Mouse (Mus musculus) small intestine, adult 2 months (tissue): ENCODE measurements around the gene Ldlr. TPM values are rescaled to one million over a fixed set of nuclear protein-coding genes. Genes with fewer than 3 reads are reported as not detected.
"Not testable (repeated sequence)": the region's sequence is repeated elsewhere in the genome, so short reads cannot be mapped to it uniquely, and the experiment has no call there.

ENCODE experiments used
- H3K27ac ChIP-seq: fragments of 200-500 bp; 2 replicates; pipeline ENCODE4 v1.5.1; 2012; ENCODE audit warnings: low read depth, low read length, control low read depth, inconsistent platforms; ENCODE audit not compliant: insufficient read depth
- H3K27me3 ChIP-seq: fragments of 200-500 bp; 2 replicates; pipeline ENCODE4 v1.6.1; 2012; ENCODE audit warnings: mild to moderate bottlenecking, moderate library complexity, low read length, inconsistent platforms; ENCODE audit not compliant: control insufficient read depth, insufficient read depth
- H3K36me3 ChIP-seq: fragments of 200-500 bp; 2 replicates; pipeline ENCODE4 v1.6.1; 2012; ENCODE audit warnings: mild to moderate bottlenecking, low read length, control low read depth, inconsistent platforms; ENCODE audit not compliant: control insufficient read depth, insufficient read depth
- H3K4me1 ChIP-seq: fragments of 200-500 bp; 2 replicates; pipeline ENCODE4 v1.6.1; 2012; ENCODE audit warnings: low read length, inconsistent platforms, mixed read lengths; ENCODE audit not compliant: control insufficient read depth, insufficient read depth, insufficient read length
- H3K4me3 ChIP-seq: fragments of 200-500 bp; 2 replicates; pipeline ENCODE4 v1.5.1; 2012; ENCODE audit warnings: low read depth, mild to moderate bottlenecking, control low read depth, inconsistent platforms, low read length, moderate library complexity
- CTCF ChIP-seq: fragments of 200-500 bp; IDR thresholded peaks from 2 replicates; pipeline ENCODE4 v1.5.1; 2012; ENCODE audit warnings: low read depth, mild to moderate bottlenecking, control low read depth, inconsistent platforms, low read length, moderate library complexity, mixed read lengths; ENCODE audit not compliant: insufficient replicate concordance, insufficient read length; ENCODE audit errors: extremely low read depth
- POLR2A ChIP-seq: fragments of 200-500 bp; IDR thresholded peaks from 2 replicates; pipeline ENCODE4 v1.6.1; 2012; ENCODE audit warnings: low read depth, mild to moderate bottlenecking, control low read depth, inconsistent platforms, low read length, moderate library complexity
- WGBS: fragments of 180-500 bp; shearing (Covaris S2); methylation state at CpG from one replicate; pipeline ENCODE4 v1.1.7; 2018; 5-methylcytosine and 5-hydroxymethylcytosine counted together
- polyA plus RNA-seq: library from polyadenylated mRNA; depleted of rRNA; stranded (reverse); fragments of >200 nt; gene quantifications from 2 replicates; pipeline ENCODE4 v1.2.3, GENCODE M21; 2012

Ldlr gene
- polyA plus RNA-seq, 1 experiment, result 58.9 TPM

DNA sequence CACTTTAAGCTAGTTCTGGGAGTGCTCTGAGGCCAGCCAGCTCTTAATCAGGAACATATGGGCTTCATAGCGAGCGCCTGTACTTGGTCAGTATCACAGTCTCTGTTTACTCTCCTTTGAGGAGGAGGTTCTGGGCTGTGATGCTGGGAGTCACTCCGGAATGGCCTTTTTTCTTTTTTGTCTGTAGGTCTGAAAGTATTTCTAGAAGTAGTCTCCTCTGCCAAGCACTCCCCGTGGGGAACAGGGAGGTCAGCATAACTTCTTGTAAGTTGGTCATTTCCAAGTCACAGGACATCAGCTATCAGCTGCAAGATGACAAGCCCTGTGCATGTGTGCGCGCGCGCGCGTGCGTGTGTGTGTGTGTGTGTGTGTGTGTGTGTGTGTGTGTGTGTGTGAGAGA lies 44.6 kb downstream of the Ldlr start:
- 68% methylated on average over 11 of the region's 11 CpGs for WGBS
- Histone ChIP-seq H3K4me3 (no peak overlapping the region), H3K27me3 (no peaks in the 10 kb centered on the region), H3K4me1 (peaks cover 9% of the 10 kb centered on the region), H3K27ac (peak overlapping the region; percentile 21; the same call in 1 of the 2 replicates), H3K36me3 (peaks cover 3% of the 10 kb centered on the region; the same call in 1 of the 2 replicates)
- TF ChIP-seq POLR2A (no peak), CTCF (no peak)

DNA sequence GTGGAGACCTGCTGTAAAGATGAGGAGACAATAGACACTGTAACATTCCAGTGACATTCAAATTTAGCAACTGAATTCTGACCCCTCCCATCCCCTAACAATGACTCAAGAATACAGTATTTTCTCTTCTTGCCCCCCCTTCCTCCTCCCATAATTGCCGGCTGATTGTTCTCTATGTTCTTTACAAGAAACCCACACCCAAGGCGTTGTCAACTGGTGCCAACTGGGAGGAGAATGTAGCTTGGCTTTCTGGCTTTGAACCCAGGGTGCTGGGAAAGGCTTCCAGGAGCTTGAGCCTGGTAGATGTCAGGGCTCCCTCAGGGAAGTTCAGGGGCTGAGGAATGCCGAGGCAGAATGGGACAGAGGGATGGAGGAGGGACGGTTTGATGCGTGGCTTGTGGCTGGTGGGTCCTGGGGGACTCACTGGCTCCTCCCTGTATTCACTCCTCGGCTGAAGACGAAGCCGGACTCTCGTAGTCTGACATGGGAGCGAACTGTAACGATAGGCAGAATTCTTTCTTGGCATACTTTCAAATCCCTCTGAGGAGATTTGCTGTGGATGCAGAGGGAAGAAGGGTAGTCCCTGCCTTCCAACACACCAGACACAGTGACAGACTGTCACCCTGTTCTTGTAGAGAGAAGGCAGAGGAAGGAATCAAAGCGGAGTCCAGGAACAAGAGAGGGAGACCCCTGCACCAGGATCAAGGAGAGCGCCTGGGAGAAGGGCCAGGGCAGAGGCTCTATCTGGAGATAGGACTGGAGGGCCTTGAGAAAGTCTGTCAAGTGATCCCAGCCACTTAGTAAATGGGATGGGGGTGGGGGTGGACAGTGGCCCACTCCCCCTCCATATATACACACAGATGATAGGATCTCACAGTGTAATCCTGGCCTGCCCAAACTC lies 45.5 kb downstream of the Ldlr start:
- peaks cover 3% of the 10 kb centered on the region; the same call in 1 of the 2 replicates for H3K36me3 ChIP-seq
- H3K27me3 ChIP-seq, result no peaks in the 10 kb centered on the region
- peaks cover 9% of the 10 kb centered on the region for H3K4me1 ChIP-seq
- no peak overlapping the region for H3K4me3 ChIP-seq
- 68% methylated on average over 13 of the region's 13 CpGs for WGBS
- TF ChIP-seq CTCF (no peak), POLR2A (no peak)
- H3K27ac ChIP-seq, result peak overlapping the region; percentile 21; the same call in 1 of the 2 replicates

DNA sequence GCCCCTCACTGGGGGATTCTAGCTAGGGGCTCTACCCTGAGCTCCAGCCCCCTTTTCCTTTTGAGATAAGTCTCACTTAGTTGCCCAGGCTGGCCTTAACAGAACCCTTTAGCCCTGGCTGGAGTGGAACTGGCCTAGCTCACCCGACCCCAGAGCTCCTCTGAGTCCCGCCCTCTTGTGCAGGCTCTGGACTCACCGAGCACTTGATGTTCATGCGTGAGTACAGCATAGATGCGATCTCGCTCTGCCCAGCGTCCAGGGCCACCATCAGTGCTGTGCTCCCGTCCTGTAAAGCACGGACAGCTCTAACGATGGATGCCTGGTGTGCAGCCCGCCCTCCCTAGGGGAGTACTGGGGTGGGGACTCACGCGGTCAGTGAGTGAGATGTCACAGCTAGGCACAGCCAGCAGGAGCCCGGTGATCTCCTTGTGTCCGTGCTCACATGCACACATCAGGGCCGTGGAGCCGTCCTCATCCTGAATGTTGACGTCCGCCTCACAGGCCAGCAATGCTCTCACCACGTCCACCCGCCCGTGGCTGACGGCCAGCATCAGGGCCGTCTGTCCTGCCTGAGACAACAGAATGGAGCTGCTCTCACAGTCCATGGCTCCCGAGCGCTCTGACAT lies 46.4 kb downstream of the Ldlr start:
- Histone ChIP-seq H3K4me1 (peaks cover 9% of the 10 kb centered on the region), H3K27ac (no peak overlapping the region), H3K4me3 (no peak overlapping the region), H3K27me3 (no peaks in the 10 kb centered on the region), H3K36me3 (peaks cover 3% of the 10 kb centered on the region; the same call in 1 of the 2 replicates)
- 88% methylated on average over 26 of the region's 26 CpGs for WGBS
- no peak for TF ChIP-seq POLR2A
- no peak for TF ChIP-seq CTCF

DNA sequence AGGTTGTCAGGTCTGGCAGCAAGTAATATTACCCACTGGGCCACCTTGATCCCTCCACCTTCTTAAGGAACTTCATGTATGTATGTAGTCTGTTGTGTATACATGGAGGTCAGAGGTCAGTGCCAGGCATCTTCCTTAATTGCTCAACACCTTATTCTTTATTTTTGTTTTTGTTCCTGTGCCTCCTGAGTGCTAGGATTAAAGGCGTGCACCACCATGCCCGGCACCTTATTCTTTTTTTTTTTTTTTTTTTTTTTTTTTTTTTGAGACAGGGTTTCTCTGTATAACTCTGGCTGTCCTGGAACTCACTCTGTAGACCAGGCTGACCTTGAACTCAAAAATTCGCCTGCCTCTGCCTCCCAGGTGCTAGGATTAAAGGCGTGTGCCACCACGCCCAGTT lies 50.1 kb downstream of the Ldlr start:
- 78% methylated on average over 5 of the region's 5 CpGs for WGBS

DNA sequence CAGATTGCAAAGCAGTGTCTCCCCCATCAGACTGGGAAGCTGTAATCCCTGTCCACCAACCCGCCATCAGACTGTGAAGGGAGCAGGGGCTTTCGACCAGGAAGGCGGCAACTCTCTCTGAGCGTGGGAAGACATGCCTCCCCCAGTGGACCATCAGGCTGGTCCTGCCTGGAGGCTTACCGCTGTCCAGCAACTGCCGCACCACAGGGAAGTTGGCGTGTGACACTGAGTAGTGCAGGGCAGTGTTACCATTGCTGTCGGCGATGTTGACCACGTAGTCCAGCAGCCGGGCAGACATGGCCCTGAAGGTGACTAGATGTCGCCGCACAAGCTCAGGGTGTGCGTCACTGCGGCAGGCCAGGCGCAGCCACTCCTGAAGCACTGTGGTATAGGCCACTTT lies 51.1 kb downstream of the Ldlr start:
- H3K36me3 ChIP-seq, result peaks cover 4% of the 10 kb centered on the region; the same call in 1 of the 2 replicates

More for the DNA sequence above, 50.1 kb downstream of the Ldlr start:
- not testable (repeated sequence) for H3K36me3 ChIP-seq, H3K27me3 ChIP-seq, H3K4me3 ChIP-seq, H3K27ac ChIP-seq, H3K4me1 ChIP-seq

DNA sequence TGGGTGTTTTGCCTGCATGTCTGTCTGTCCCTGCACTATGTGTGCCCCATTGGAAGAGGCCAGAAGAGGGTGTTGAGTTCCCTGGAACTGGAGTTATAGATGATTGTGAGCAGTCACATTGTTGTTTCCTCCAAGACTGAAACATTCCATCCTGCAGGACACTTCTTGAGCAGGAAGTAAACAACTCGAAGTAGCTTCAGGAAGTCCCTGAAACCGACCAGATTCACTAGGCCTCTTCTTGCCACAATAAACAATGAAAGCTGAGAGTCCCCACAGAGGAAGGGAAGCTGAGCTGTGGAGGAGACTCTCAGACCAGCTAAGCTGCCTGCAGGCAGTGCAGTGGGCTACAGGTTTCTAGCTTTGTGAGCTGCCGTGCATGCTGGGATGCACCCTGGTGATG lies 54.4 kb downstream of the Ldlr start:
- H3K27ac ChIP-seq, result no peak overlapping the region
- WGBS, result 85% methylated on average over 3 of the region's 3 CpGs
- TF ChIP-seq CTCF (no peak), POLR2A (no peak)

More for the DNA sequence above, 51.1 kb downstream of the Ldlr start:
- H3K4me3 ChIP-seq, result no peak overlapping the region
- 92% methylated on average over 16 of the region's 16 CpGs for WGBS
- H3K4me1 ChIP-seq, result peaks cover 9% of the 10 kb centered on the region; the same call in 1 of the 2 replicates
- TF ChIP-seq CTCF (no peak), POLR2A (no peak)
- H3K27ac ChIP-seq, result no peak overlapping the region
- H3K27me3 ChIP-seq, result no peaks in the 10 kb centered on the region

More for the DNA sequence above, 54.4 kb downstream of the Ldlr start:
- Histone ChIP-seq H3K4me1 (peaks cover 6% of the 10 kb centered on the region; the same call in 1 of the 2 replicates), H3K4me3 (no peak overlapping the region), H3K27me3 (no peaks in the 10 kb centered on the region), H3K36me3 (peaks cover 2% of the 10 kb centered on the region; the same call in 1 of the 2 replicates)
